Mouse (Mus musculus): ENCODE measurements around the gene Mttp. TPM values are rescaled to one million over a fixed set of nuclear protein-coding genes. Genes with fewer than 3 reads are reported as not detected.

Gene Mttp
- polyA plus RNA-seq, 1 experiment from 2014 or later = 41.6 TPM

DNA sequence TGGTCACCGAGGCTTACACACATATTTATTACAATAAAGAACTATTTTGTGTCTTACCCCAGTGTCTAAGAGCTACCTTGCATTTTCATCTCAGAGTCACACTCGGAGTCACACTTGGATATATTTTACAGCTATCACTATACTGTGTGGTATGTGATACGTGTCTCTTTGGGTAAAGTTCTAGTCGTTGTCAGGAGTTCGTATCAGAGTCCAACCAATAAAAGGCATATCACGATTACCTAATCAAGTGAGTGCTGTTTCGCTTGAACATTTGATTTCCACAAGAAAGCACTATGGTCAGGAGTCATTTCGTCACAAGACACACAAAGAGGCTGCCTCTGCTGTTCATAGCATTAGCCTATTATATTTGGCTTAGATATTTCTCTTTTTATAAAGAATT is 11.3 kb downstream of the Mttp start:
- Histone ChIP-seq H3K27ac (no peak overlapping the region), H3K36me3 (no peaks in the 10 kb centered on the region), H3K9ac (no peak overlapping the region), H3K4me2 (no peak overlapping the region), H3K9me3 (no peaks in the 10 kb centered on the region), H3K27me3 (replicated peaks) (no peaks in the 10 kb centered on the region), H3K4me1 (no peaks in the 10 kb centered on the region), H3K4me3 (replicated peaks) (no peak overlapping the region)
- 86% methylated on average over 8 of the region's 8 CpGs for WGBS
- no peak for ATAC-seq (ENCODE audit: insufficient read depth, low FRiP score, low read depth)

DNA sequence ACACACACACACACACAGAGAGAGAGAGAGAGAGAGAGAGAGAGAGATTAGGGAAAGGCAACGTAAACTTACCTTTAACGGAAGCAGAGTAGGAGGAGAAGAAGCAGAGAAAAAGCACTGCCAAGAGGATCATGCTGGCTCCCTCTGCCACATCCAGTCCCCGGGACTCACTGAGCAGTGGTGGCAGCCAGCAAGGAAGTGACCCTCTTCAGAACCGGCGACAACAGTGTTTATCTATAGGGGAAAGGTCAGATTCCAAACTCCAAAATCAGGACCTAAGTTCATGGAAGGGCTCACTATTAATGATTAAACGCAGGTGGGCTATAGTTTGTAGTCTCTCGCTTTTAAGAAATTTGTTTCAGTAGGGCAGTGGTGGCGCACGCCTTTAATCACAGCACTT is 13.6 kb downstream of the Mttp start:
- H3K4me2 ChIP-seq = no peak overlapping the region
- H3K9me3 ChIP-seq = no peaks in the 10 kb centered on the region
- no peaks in the 10 kb centered on the region for H3K4me1 ChIP-seq
- H3K27me3 ChIP-seq (replicated peaks) = no peaks in the 10 kb centered on the region
- no peak overlapping the region; the same call in 1 of the 2 replicates for H3K4me3 ChIP-seq (replicated peaks)
- 44% methylated on average over 9 of the region's 9 CpGs for WGBS
- no peak overlapping the region for H3K27ac ChIP-seq
- no peak overlapping the region for H3K9ac ChIP-seq
- H3K36me3 ChIP-seq = no peaks in the 10 kb centered on the region
- peak; percentile 73; the same call in 1 of the 2 replicates for ATAC-seq (ENCODE audit: insufficient read depth, low FRiP score, low read depth)

DNA sequence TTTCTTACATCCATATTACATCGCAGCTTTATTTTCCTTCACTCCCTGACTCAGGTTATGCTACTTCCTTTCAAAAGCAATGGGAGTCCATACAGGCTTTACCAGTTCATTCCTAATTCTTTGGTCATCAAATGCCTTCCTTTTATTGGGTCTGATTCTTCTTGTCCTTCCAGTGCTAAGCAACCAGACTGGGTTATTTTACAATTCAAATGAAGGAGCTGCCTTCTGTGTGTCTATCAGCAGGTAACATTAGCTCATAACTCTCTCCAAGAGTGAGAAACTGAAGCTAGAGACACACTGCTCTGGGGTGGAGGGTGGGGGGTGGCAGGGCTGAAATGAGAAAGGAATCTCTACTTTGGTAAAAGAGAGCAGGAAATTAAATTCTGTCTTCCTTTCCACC is 14.1 kb downstream of the Mttp start:
- H3K9ac ChIP-seq = no peak overlapping the region
- no peaks in the 10 kb centered on the region for H3K9me3 ChIP-seq
- no peak for ATAC-seq (ENCODE audit: insufficient read depth, low FRiP score, low read depth)
- H3K4me1 ChIP-seq = no peaks in the 10 kb centered on the region
- H3K36me3 ChIP-seq = no peaks in the 10 kb centered on the region
- no peak overlapping the region for H3K27ac ChIP-seq
- no peak overlapping the region for H3K4me2 ChIP-seq
- WGBS = 65% methylated on average over 1 of the region's 1 CpGs
- H3K4me3 ChIP-seq (replicated peaks) = no peak overlapping the region; the same call in 1 of the 2 replicates
- no peaks in the 10 kb centered on the region for H3K27me3 ChIP-seq (replicated peaks)

DNA sequence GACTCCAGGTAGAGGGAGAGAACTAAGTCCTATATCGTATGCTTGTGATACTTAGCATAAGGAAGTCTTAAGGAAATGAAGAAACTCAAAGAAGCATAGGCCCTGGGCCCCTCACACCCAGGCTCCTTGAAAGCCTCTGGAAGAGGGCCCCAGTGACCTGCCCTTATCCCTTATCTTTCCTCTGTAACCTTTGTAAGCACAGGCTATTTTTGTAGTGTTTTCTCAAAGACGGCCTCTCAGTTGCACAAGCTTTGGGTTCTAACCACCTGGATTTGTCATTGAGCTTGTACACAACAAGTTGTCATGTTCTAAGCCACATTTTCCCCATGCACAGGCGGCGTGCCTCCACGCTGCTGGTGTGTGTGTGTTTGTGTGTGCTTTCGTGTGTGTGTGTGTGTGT is 15.7 kb downstream of the Mttp start:
- 79% methylated on average over 6 of the region's 6 CpGs for WGBS
- no peaks in the 10 kb centered on the region for H3K36me3 ChIP-seq
- no peak overlapping the region for H3K27ac ChIP-seq
- no peaks in the 10 kb centered on the region for H3K27me3 ChIP-seq (replicated peaks)
- ATAC-seq (ENCODE audit: insufficient read depth, low FRiP score, low read depth) = no peak
- no peaks in the 10 kb centered on the region for H3K4me1 ChIP-seq
- H3K9ac ChIP-seq = no peak overlapping the region
- H3K9me3 ChIP-seq = no peaks in the 10 kb centered on the region
- H3K4me2 ChIP-seq = no peak overlapping the region
- no peak overlapping the region for H3K4me3 ChIP-seq (replicated peaks)

DNA sequence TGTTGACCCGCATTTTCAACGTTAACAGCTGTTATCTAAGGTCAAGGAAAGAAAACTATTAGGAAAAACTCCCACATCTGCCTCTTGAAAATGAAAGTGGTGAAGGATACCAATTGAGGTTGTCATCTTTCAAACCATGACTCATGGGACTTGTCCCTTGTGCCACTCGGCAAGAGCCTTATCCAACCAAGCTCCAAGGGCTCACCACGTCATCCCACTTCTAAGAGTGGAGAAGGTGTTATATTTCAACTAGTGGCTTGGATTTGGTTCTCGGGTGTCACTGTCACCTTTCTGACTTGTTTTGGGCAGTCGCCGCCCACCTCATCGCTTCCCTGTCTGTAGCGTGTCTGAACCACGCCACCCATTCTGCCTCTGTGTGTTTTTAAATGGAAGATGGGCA is 20.9 kb downstream of the Mttp start:
- H3K4me3 ChIP-seq (replicated peaks) = no peak overlapping the region
- H3K4me2 ChIP-seq = no peak overlapping the region
- no peaks in the 10 kb centered on the region for H3K27me3 ChIP-seq (replicated peaks)
- no peak overlapping the region for H3K27ac ChIP-seq
- no peak overlapping the region for H3K9ac ChIP-seq
- no peaks in the 10 kb centered on the region for H3K4me1 ChIP-seq
- no peak for ATAC-seq (ENCODE audit: insufficient read depth, low FRiP score, low read depth)
- no peaks in the 10 kb centered on the region for H3K9me3 ChIP-seq
- no peaks in the 10 kb centered on the region for H3K36me3 ChIP-seq
- WGBS = 83% methylated on average over 10 of the region's 10 CpGs

DNA sequence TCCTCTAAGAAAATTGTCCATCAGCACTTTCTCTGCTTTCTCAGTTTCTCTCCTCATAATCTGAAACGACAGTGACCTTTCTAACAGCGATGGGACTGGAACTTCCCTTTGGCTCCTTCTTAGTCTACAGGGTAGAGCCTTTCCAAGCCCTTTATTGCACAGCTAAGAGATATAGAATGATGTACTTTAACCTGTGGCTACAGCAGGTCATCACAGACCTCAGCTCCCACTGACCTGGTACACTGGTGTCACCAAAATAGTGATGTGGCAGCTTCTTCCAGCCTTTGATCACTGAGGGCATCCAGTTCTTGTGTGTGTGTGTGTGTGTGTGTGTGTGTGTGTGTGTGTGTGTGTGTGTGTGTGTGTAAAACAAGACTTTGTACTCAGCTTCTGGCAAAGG is 23.3 kb downstream of the Mttp start:
- no peak overlapping the region for H3K27ac ChIP-seq
- H3K9ac ChIP-seq = no peak overlapping the region
- 96% methylated on average over 2 of the region's 2 CpGs for WGBS
- no peaks in the 10 kb centered on the region for H3K4me1 ChIP-seq
- no peaks in the 10 kb centered on the region for H3K9me3 ChIP-seq
- no peak overlapping the region for H3K4me2 ChIP-seq
- H3K4me3 ChIP-seq (replicated peaks) = no peak overlapping the region
- ATAC-seq (ENCODE audit: insufficient read depth, low FRiP score, low read depth) = no peak
- no peaks in the 10 kb centered on the region for H3K27me3 ChIP-seq (replicated peaks)
- no peaks in the 10 kb centered on the region for H3K36me3 ChIP-seq

DNA sequence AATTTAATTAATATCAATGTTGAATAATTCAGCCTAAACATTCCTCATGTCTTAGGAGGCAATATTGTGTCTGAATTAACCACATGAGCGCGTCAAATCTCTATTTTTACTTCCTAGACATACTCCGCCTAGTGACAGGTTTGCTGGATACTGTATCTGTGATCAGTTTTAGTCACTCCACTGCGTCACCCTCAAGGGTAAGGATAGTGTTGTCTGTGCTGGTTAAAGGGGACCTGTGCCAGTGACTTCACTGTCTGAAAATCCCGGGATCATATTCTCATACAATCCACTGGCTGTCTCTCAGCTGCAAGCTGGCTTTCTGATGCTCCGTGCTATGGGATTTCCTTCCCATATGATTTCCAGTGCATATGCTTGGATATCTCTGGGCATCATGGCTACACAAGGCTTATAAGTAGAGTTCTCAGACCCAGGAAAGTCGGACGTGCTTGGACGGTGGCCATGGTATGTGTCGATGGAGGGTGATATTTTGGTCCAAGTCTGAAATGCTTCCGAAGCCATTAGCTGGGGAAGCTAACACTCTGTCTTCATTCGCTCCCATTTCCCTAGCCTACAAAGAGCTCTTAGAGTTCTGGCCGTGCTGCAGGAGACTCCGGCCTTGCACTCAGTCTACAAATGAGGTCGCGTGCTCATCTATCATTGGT is 25.2 kb downstream of the Mttp start:
- WGBS = 79% methylated on average over 16 of the region's 16 CpGs
- no peaks in the 10 kb centered on the region for H3K4me1 ChIP-seq
- no peak overlapping the region for H3K9ac ChIP-seq
- H3K36me3 ChIP-seq = no peaks in the 10 kb centered on the region
- H3K27me3 ChIP-seq (replicated peaks) = no peaks in the 10 kb centered on the region
- H3K4me2 ChIP-seq = no peak overlapping the region
- no peak overlapping the region for H3K27ac ChIP-seq
- no peak for ATAC-seq (ENCODE audit: insufficient read depth, low FRiP score, low read depth)
- H3K9me3 ChIP-seq = no peaks in the 10 kb centered on the region
- no peak overlapping the region for H3K4me3 ChIP-seq (replicated peaks)

DNA sequence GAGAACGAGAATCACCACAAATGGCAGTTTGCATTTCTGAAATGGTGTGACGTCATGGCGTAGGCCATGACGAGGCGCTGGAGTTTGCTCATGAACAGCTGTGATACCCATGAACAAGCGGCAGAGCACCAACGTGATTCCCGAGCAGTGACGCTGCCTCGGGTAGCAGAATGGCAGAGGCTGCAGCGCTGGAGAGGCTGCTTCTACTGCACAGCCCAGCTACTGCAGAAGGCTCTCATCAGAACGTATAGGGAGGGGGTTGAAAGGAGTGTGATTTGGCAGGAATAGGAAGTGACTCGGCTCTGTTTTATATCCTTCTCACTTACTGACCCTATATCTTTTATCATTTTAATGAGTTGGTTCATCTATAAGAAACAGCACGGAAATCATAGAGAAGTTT is 25.9 kb downstream of the Mttp start:
- no peak overlapping the region for H3K4me2 ChIP-seq
- H3K27ac ChIP-seq = no peak overlapping the region
- no peaks in the 10 kb centered on the region for H3K9me3 ChIP-seq
- no peak for ATAC-seq (ENCODE audit: insufficient read depth, low FRiP score, low read depth)
- no peak overlapping the region for H3K4me3 ChIP-seq (replicated peaks)
- H3K36me3 ChIP-seq = no peaks in the 10 kb centered on the region
- no peak overlapping the region for H3K9ac ChIP-seq
- 72% methylated on average over 14 of the region's 14 CpGs for WGBS
- H3K4me1 ChIP-seq = no peaks in the 10 kb centered on the region
- no peaks in the 10 kb centered on the region for H3K27me3 ChIP-seq (replicated peaks)

DNA sequence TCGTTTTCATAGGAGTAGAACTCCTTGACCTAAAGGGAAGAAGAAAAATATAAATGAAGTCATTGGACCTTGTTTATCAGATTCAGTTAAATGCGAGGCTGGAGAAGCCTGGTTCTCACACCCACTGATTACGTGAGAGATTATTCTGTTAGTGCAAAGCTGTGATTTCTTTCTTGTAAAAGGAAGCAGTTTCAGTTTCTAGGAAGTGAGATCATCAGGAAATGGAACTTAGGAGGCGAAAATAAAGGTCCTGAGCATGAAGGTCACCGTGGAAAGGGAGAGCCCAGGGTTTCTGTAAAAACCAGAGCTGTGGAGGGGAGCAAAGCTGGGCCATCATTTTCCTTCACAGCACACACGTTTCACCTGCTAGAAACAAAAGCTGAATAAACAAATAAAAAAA is 26.4 kb downstream of the Mttp start:
- Histone ChIP-seq H3K9ac (no peak overlapping the region), H3K36me3 (no peaks in the 10 kb centered on the region), H3K27ac (no peak overlapping the region), H3K27me3 (replicated peaks) (no peaks in the 10 kb centered on the region), H3K9me3 (no peaks in the 10 kb centered on the region), H3K4me2 (no peak overlapping the region), H3K4me1 (no peaks in the 10 kb centered on the region), H3K4me3 (replicated peaks) (no peak overlapping the region)
- WGBS = 65% methylated on average over 6 of the region's 6 CpGs
- ATAC-seq (ENCODE audit: insufficient read depth, low FRiP score, low read depth) = no peak

DNA sequence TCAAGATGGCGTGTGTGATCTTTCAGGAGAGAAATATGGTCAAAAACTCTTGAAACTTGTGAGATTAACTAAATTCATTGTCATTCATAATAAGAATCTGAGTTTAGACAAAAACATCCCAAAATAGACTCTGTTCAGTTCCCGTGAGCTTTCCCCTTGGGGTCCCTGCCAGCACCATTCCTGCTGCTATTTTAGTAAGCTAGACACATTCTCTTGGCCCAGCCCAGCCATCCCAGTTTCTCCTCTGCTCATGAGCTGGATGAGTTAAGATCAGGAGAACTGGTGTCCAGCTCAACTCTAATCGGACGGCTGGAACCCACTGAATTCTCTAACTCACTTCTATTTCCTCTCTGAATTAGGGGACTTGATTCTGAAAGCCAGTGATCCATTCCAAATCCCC is 27.9 kb downstream of the Mttp start:
- Histone ChIP-seq H3K36me3 (no peaks in the 10 kb centered on the region), H3K27ac (no peak overlapping the region), H3K27me3 (replicated peaks) (no peaks in the 10 kb centered on the region), H3K9ac (no peak overlapping the region), H3K4me2 (no peak overlapping the region), H3K4me3 (replicated peaks) (no peak overlapping the region), H3K4me1 (no peaks in the 10 kb centered on the region), H3K9me3 (no peaks in the 10 kb centered on the region)
- WGBS = 84% methylated on average over 4 of the region's 4 CpGs
- no peak for ATAC-seq (ENCODE audit: insufficient read depth, low FRiP score, low read depth)

DNA sequence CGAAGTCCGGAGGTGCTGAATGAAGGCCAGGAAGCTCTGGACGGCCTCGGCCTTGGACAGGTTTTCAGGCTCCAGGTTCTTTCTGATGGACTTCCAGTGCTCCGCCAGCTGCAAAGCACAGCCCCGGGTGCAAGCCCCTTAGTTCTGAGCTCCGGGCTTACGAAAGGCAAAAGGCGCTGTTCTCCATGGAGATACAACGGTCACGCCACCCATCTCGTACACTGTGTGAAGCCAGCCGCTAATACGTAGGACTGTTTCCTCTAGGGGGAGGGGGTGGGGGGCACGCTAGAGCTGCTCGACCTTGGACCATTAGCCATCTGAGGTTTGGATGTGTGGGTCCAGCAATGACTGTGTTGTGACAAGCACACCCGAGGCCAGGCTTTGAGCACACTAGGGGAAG is 30.7 kb downstream of the Mttp start:
- Histone ChIP-seq H3K9ac (no peak overlapping the region), H3K4me1 (no peaks in the 10 kb centered on the region), H3K4me2 (no peak overlapping the region), H3K27ac (no peak overlapping the region), H3K4me3 (replicated peaks) (no peak overlapping the region), H3K27me3 (replicated peaks) (no peaks in the 10 kb centered on the region), H3K9me3 (no peaks in the 10 kb centered on the region), H3K36me3 (no peaks in the 10 kb centered on the region)
- no peak; the same call in 1 of the 2 replicates for ATAC-seq (ENCODE audit: insufficient read depth, low FRiP score, low read depth)
- WGBS = 86% methylated on average over 17 of the region's 17 CpGs

DNA sequence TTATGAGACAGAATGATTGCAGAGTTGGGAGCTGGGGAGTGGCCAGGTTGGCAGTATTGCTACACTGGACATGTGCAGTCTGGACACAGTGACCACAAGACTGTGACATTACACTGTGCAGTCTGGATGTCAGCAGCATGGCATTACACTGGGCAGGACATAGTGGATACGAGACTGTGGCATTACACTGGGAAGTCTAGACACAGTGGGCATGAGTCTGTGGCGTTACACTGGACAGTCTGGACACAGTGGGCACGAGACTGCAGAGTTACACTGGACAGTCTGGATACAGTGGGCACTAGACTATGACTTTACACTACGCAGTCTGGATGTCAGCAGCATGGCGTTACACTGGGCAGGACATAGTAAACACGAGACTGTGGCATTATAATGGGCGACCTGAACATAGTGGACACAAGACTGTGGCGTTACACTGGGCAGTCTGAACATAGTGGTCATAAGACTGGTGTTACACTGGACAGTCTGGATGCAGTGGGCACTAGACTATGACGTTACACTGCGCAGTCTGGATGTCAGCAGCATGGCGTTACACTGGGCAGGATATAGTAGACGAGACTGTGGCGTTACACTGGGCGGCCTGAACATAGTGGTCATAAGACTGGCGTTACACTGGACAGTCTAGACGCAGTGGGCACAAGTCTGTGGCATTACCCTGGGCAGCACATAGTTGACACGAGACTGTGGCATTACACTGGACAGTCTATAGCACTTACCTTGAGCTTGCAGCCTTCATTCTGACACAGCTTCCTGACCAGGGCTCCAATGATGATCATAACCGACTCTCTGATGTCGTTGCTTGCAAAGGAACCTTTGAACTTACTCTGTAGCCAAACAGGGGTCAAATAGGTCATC is 33.6 kb downstream of the Mttp start:
- 91% methylated on average over 19 of the region's 19 CpGs for WGBS
- Histone ChIP-seq H3K4me3 (replicated peaks) (no peak overlapping the region), H3K4me2 (no peak overlapping the region), H3K4me1 (no peaks in the 10 kb centered on the region), H3K9me3 (no peaks in the 10 kb centered on the region), H3K27ac (no peak overlapping the region), H3K27me3 (replicated peaks) (no peaks in the 10 kb centered on the region), H3K9ac (no peak overlapping the region), H3K36me3 (no peaks in the 10 kb centered on the region)
- ATAC-seq (ENCODE audit: insufficient read depth, low FRiP score, low read depth) = peak; percentile 39; the same call in 1 of the 2 replicates
